Mouse (Mus musculus): ENCODE measurements around the gene Cox7a2l. TPM values are rescaled to one million over a fixed set of nuclear protein-coding genes. Genes with fewer than 3 reads are reported as not detected.
A peak's percentile ranks its signal among the peaks of the same experiment; 100 is the strongest.

Cox7a2l gene
- polyA plus RNA-seq, 1 experiment from 2014 or later, result 196 TPM

DNA sequence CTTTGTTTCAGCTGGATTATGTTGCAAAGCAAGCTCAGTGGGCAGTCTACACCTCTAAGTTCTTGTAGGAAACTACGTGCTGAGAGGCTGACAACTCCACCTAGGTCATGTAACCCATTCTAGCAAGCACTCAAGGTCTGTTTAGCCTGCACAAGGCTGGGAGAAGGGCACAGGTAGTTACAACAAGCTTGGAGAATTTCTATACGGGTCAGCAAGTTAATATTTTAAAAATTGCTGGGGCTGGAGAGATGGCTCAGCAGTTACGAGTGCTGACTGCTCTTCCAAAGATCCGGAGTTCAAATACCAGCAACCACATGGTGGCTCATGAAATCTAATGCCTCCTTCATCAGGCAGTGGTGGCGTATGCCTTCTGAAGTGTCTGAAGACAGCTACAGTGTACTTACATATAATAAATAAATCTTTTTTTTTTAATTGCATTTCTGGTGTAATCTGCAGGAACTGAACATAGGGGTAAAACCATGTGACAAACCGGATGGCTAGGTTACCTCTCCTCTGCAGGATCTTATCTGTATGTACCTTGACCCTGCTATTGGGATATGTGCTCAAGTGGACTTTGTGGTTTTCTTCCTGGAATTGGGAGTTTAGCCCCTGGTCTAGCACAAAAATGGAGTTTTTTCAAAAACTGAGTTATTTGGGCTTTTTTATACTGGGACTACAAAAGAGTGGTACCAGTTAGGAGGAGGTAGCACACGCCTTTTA lies 34.2 kb downstream of the Cox7a2l start:
- H3K4me1 ChIP-seq, result 0 out of 2 replicates have a peak, but pooled peaks cover 3% of the 10 kb centered on the region
- H3K27me3 ChIP-seq, result no peaks in the 10 kb centered on the region

DNA sequence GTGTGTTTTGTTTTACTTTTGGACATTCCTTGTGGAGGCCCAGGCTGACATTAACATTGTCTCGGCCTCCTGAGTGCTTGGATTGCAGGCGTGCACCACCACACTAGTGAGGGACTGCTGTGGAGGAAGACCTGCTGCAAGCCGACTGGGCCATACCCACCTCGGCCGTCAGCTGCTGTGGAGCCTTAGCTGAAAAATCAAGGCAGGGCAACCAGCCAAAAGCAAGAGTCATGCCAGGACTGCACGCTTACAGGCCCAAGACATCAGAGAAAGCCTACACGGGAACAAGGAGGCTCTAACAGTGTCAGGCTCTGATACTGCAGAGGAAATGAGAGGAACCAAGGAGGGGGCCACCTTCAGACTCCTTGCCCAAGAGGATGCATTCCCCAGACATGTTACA lies 35.6 kb downstream of the Cox7a2l start:
- H3K27me3 ChIP-seq, result no peaks in the 10 kb centered on the region
- peak; percentile 43; the same call in 1 of the 2 replicates for ATAC-seq (replicated peaks; ENCODE audit: low FRiP score)
- H3K9me3 ChIP-seq (replicated peaks), result no peaks in the 10 kb centered on the region
- WGBS, result 93% methylated on average over 7 of the region's 7 CpGs
- peaks cover 53% of the 10 kb centered on the region for H3K36me3 ChIP-seq
- H3K9ac ChIP-seq, result no peak overlapping the region
- no peak overlapping the region for H3K27ac ChIP-seq
- H3K4me2 ChIP-seq, result no peak overlapping the region
- 0 out of 2 replicates have a peak, but pooled peaks cover 3% of the 10 kb centered on the region for H3K4me1 ChIP-seq
- no peak overlapping the region for H3K4me3 ChIP-seq (replicated peaks)

More for the DNA sequence above, 34.2 kb downstream of the Cox7a2l start:
- WGBS, result 93% methylated on average over 7 of the region's 7 CpGs
- Histone ChIP-seq H3K27ac (no peak overlapping the region), H3K9me3 (replicated peaks) (no peaks in the 10 kb centered on the region), H3K4me2 (no peak overlapping the region), H3K36me3 (peaks cover 39% of the 10 kb centered on the region), H3K9ac (no peak overlapping the region), H3K4me3 (replicated peaks) (no peak overlapping the region)
- no peak for ATAC-seq (replicated peaks; ENCODE audit: low FRiP score)

DNA sequence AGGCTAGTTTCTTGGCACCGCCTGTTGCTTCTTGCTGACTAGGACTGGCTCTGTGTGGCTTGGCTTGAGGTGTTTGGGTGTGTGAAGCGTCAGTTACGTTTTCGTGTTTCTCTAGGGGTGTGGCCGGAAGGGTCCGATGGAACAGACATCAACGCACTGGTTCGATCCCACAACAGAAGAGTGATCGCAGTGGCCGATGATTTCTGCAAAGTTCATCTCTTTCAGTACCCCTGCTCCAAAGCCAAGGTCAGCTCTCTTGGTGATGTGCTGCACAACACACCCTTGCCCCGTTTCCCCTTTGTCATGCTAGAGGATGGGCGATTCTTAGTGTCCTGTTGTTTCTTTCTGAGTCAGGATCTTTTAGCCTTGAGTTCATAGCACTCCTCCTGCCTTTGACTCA lies 40.0 kb downstream of the Cox7a2l start:
- Histone ChIP-seq H3K36me3 (peaks cover 92% of the 10 kb centered on the region), H3K4me1 (no peaks in the 10 kb centered on the region), H3K9ac (no peak overlapping the region), H3K27ac (no peak overlapping the region), H3K27me3 (no peaks in the 10 kb centered on the region), H3K4me2 (no peak overlapping the region), H3K9me3 (replicated peaks) (no peaks in the 10 kb centered on the region), H3K4me3 (replicated peaks) (no peak overlapping the region)
- WGBS, result 95% methylated on average over 12 of the region's 12 CpGs
- ATAC-seq (replicated peaks; ENCODE audit: low FRiP score), result no peak

DNA sequence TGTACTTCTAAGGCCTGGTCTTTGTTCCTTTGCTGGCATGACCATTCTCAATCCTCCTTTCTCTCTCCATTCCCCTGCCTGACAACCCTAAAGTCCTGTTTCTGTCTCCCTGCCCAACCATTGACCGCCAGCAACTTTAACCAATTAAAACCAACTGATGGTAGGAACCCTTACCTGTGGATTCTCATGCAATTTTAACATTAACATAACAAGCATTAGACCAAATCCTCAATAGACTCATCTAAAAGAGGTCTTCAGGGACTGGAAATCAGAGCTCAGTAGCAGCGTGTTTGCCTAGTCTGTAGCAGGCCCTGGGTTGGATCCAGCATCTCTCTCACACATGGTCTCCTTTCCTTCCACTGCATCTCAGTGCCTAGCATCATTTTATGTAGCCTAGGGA lies 47.5 kb downstream of the Cox7a2l start:
- no peak for ATAC-seq (replicated peaks; ENCODE audit: low FRiP score)
- 99% methylated on average over 2 of the region's 2 CpGs for WGBS
- peaks cover 82% of the 10 kb centered on the region for H3K36me3 ChIP-seq

DNA sequence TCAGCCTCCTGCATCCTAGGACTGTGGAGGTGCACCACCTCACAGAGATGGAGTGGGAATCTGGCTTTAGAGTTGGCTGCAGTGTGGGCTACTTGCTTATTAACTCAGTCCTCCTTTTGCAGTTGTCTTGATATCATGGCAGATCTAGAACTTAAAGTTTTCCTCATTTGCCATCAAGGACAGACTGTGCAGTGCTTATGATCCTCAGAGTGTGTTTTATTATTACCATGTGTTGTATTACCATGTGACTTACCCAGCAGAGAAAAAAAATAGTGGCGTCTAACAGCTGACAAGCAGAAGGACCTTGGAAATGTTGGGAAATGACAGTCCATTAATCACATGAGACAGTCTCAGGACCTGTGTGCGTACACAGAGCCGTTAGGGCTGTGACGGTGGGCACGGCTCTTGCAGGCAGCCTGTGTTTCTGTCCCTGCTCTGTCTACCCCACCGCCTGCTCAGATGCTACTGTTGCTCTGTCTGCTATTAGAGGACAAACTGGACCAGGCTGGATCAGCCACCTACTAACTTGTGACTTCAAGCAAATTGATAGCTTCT lies 50.4 kb downstream of the Cox7a2l start:
- Histone ChIP-seq H3K4me2 (no peak overlapping the region), H3K9me3 (replicated peaks) (no peaks in the 10 kb centered on the region), H3K4me1 (no peaks in the 10 kb centered on the region), H3K27me3 (no peaks in the 10 kb centered on the region), H3K36me3 (peaks cover 79% of the 10 kb centered on the region), H3K4me3 (replicated peaks) (no peak overlapping the region), H3K27ac (no peak overlapping the region), H3K9ac (no peak overlapping the region)
- ATAC-seq (replicated peaks; ENCODE audit: low FRiP score), result no peak
- 69% methylated on average over 6 of the region's 6 CpGs for WGBS

More for the DNA sequence above, 47.5 kb downstream of the Cox7a2l start:
- Histone ChIP-seq H3K9me3 (replicated peaks) (no peaks in the 10 kb centered on the region), H3K4me1 (no peaks in the 10 kb centered on the region), H3K4me2 (no peak overlapping the region), H3K27ac (no peak overlapping the region), H3K4me3 (replicated peaks) (no peak overlapping the region), H3K27me3 (no peaks in the 10 kb centered on the region), H3K9ac (no peak overlapping the region)

DNA sequence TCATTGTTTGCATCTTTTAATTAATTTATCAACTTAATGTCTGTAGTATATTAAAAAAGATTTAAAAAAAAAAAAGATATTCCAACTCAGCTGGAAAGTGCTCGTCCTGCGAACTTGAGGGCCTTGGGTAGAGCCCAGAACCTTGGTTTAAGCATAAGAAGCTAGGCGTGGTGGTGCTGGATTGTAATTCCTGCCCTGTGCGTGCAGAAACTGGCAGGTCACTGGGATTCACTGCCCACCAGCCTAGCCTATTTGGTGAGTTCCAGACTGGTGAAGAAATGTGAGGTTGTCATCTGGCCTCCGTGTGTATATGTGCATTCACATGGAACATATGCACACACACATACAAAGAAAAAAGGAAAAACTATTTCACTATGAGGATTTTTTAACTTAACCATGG lies 51.2 kb downstream of the Cox7a2l start:
- H3K36me3 ChIP-seq, result peaks cover 79% of the 10 kb centered on the region
- H3K9me3 ChIP-seq (replicated peaks), result no peaks in the 10 kb centered on the region
- 93% methylated on average over 5 of the region's 5 CpGs for WGBS

DNA sequence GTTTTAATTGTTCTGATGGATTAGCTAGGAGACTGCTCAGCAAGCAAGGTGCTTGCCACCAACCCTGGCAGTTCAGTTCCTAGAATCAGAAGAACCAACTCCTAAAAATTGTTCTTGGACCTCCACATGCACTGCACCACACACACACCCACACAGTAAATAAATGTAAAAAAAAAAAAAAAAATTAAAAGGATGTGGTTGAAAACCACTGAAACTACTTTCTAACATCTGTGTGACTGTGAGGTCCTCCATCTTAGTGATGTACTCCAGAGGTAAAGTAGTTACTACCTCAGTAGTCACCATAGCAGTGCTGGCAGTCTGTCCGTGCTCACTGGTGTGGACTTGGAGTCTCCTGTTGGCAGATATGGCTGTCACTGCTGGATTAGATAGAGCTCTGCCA lies 59.9 kb downstream of the Cox7a2l start:
- no peaks in the 10 kb centered on the region for H3K27me3 ChIP-seq
- ATAC-seq (replicated peaks; ENCODE audit: low FRiP score), result no peak
- no peak overlapping the region for H3K9ac ChIP-seq
- WGBS, result 97% methylated on average over 1 of the region's 1 CpGs
- H3K4me3 ChIP-seq (replicated peaks), result no peak overlapping the region
- H3K27ac ChIP-seq, result no peak overlapping the region
- H3K4me1 ChIP-seq, result no peaks in the 10 kb centered on the region
- H3K9me3 ChIP-seq (replicated peaks), result no peaks in the 10 kb centered on the region
- no peak overlapping the region for H3K4me2 ChIP-seq
- H3K36me3 ChIP-seq, result peaks cover 96% of the 10 kb centered on the region

More for the DNA sequence above, 51.2 kb downstream of the Cox7a2l start:
- Histone ChIP-seq H3K4me3 (replicated peaks) (no peak overlapping the region), H3K27ac (no peak overlapping the region), H3K9ac (no peak overlapping the region), H3K27me3 (no peaks in the 10 kb centered on the region), H3K4me1 (no peaks in the 10 kb centered on the region), H3K4me2 (no peak overlapping the region)
- no peak for ATAC-seq (replicated peaks; ENCODE audit: low FRiP score)

DNA sequence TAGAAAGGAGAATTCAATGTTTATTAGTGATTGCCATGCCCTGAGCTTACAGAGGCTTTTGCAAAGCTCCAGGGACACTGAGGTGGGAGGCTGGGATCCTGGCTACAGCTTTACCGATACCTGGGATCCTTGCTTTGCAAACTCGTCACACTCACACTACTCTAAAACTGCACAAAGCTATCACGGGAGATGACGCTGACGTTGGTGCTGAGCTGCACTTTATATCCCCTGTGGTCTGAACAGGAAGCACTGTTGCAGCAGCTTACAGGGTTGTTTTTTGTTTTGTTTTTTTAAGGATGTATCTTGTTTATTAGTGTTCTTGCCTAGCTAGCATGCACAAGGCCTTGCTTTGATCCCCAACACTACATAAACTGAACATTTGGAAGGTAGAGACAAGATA lies 63.5 kb downstream of the Cox7a2l start:
- Histone ChIP-seq H3K27ac (no peak overlapping the region), H3K27me3 (no peaks in the 10 kb centered on the region), H3K9ac (no peak overlapping the region), H3K9me3 (replicated peaks) (no peaks in the 10 kb centered on the region), H3K4me1 (no peaks in the 10 kb centered on the region), H3K4me2 (no peak overlapping the region), H3K4me3 (replicated peaks) (no peak overlapping the region), H3K36me3 (peaks cover 94% of the 10 kb centered on the region)
- WGBS, result 84% methylated on average over 5 of the region's 5 CpGs
- ATAC-seq (replicated peaks; ENCODE audit: low FRiP score), result no peak

DNA sequence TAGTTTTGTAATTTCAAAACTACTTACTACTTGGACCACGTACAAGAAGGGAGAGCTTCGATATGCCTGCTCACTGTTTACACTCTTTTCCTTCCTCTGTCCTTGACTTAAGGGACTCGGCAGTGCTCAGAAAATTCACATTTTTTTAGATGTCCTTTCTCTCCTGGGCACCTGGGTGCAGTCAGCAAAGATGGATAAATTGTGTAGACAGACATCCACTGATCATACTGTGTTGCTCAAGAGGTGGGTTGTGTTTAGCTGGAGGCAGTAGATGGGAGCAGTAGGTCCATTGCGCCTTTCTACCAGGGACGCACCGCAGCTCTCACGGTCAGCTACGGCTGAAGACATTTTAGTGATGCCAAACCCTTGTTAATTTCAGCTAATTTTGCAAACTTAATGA lies 64.7 kb downstream of the Cox7a2l start:
- Histone ChIP-seq H3K9ac (no peak overlapping the region), H3K9me3 (replicated peaks) (no peaks in the 10 kb centered on the region), H3K4me1 (no peaks in the 10 kb centered on the region), H3K4me3 (replicated peaks) (no peak overlapping the region), H3K27me3 (no peaks in the 10 kb centered on the region), H3K4me2 (no peak overlapping the region), H3K27ac (no peak overlapping the region), H3K36me3 (peaks cover 89% of the 10 kb centered on the region)
- ATAC-seq (replicated peaks; ENCODE audit: low FRiP score), result no peak
- 94% methylated on average over 8 of the region's 8 CpGs for WGBS

Other genes starting within 250 kb of the Cox7a2l start
- 35.6 and 37.3 TPM in 2 replicates for gene Eml4, start 166.4 kb downstream of the Cox7a2l start, polyA plus RNA-seq (2015; fragmentation: Nextera tagmentation; extraction: Ambion mirVana)
- 0.05 TPM in 1 of 2 replicates, not detected in the other for gene Kcng3, start 114.6 kb upstream of the Cox7a2l start, polyA plus RNA-seq (2015; fragmentation: Nextera tagmentation; extraction: Ambion mirVana)
- gene Mta3, start 188.8 kb upstream of the Cox7a2l start, polyA plus RNA-seq (2015; fragmentation: Nextera tagmentation; extraction: Ambion mirVana), result 39.9 and 45.9 TPM in 2 replicates